Mouse (Mus musculus) heart, postnatal 0 days (tissue): ENCODE data around the gene Exosc6.

Experiments used
- CTCF ChIP-seq: IDR thresholded peaks from 2 replicates; pipeline ENCODE4 v1.5.1; 2016; ENCODE audit warnings: antibody characterized with exemption, control low read depth, low read depth
- EP300 ChIP-seq: IDR thresholded peaks from 2 replicates; pipeline ENCODE4 v1.6.1; 2016; ENCODE audit warnings: antibody characterized with exemption, low read depth

GRCm38 (mm10) chr8:111032916-111033315 is 23.2 kb upstream of the Exosc6 start, which contains the start of gene Aars:
- no peak for TF ChIP-seq EP300
- no peak for TF ChIP-seq CTCF
